Mouse (Mus musculus): ENCODE results near the gene Gm21828. TPM values are rescaled to one million over a fixed set of nuclear protein-coding genes. Genes with fewer than 3 reads are reported as not detected.

Gm21828 gene
- not detected for polyA plus RNA-seq (2014; fragmentation: Illumina TruSeq; extraction: RNeasy Lipid Tissue Mini Kit (QIAGEN cat#74804))

GRCm38 (mm10) chrY:13223828-13224227 is at the start of gene Gm21828:
Gm21828 (minus strand) TSS chrY:13223928.

GRCm38 (mm10) chrY:13252091-13252490 is 28.4 kb upstream of the Gm21828 start, which contains the start of the genes Gm21440 and Gm21454:
Gm21440 (plus strand) TSS chrY:13252391.
Gm21454 (plus strand) TSS chrY:13252442.

Other genes starting within 250 kb of the Gm21828 start
- gene Gm20807, start 181.0 kb downstream of the Gm21828 start, polyA plus RNA-seq (2014; fragmentation: Illumina TruSeq; extraction: RNeasy Lipid Tissue Mini Kit (QIAGEN cat#74804)): not detected
- gene Gm21891, start 90.4 kb downstream of the Gm21828 start, polyA plus RNA-seq (2014; fragmentation: Illumina TruSeq; extraction: RNeasy Lipid Tissue Mini Kit (QIAGEN cat#74804)): not detected
- not detected for gene Gm21425, start 62.0 kb downstream of the Gm21828 start, polyA plus RNA-seq (2014; fragmentation: Illumina TruSeq; extraction: RNeasy Lipid Tissue Mini Kit (QIAGEN cat#74804))
- not detected for gene Gm21440, start 28.5 kb upstream of the Gm21828 start, polyA plus RNA-seq (2014; fragmentation: Illumina TruSeq; extraction: RNeasy Lipid Tissue Mini Kit (QIAGEN cat#74804))
- gene Gm21454, start 28.5 kb upstream of the Gm21828 start, polyA plus RNA-seq (2014; fragmentation: Illumina TruSeq; extraction: RNeasy Lipid Tissue Mini Kit (QIAGEN cat#74804)): not detected
- not detected for gene Gm21725, start 125.1 kb upstream of the Gm21828 start, polyA plus RNA-seq (2014; fragmentation: Illumina TruSeq; extraction: RNeasy Lipid Tissue Mini Kit (QIAGEN cat#74804))
- gene Gm21866, start 241.7 kb upstream of the Gm21828 start, polyA plus RNA-seq (2014; fragmentation: Illumina TruSeq; extraction: RNeasy Lipid Tissue Mini Kit (QIAGEN cat#74804)): not detected

Measured in ovary, adult 10 weeks (tissue).